Mouse (Mus musculus): ENCODE measurements around the gene Sept14. TPM values are rescaled to one million over a fixed set of nuclear protein-coding genes. Genes with fewer than 3 reads are reported as not detected.
A peak's percentile ranks its signal among the peaks of the same experiment; 100 is the strongest.
"Not testable (repeated sequence)": the region's sequence is repeated elsewhere in the genome, so short reads cannot be mapped to it uniquely, and the experiment has no call there.

Gene Sept14
- total RNA-seq, 2 experiments from 2014 or later: not detected

DNA sequence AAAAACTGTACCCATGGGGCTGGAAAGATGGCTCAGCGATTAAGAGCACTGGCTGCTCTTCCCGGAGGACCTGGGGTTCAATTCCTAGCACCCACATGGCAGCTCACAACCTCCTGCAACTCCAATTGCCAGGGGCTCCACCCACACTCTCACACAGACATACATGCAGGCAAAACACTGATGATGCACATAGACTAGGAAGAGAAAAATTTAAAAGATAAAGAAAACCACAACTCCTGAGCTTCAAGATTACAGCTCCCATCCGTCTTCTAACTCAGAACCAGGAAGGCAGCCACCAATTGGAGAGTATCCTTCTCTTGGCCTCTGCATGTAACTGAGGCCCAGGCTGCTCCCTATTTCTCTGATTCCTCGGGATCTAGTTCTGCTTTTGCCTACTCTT lies 16.0 kb upstream of the Sept14 start:
- DNase-seq (ENCODE audit: extremely low spot score in 1 of 2, low spot score in 2 of 2): no peak
- H3K27ac ChIP-seq: peak overlapping the region; percentile 92; the same call in 1 of the 2 replicates
- TF ChIP-seq CTCF (IDR thresholded peaks at IDR 0.05): no peak
- H3K4me3 ChIP-seq: peak overlapping the region; percentile 68
- intact Hi-C loops (cut with DNase I): loop anchor here (2.0 kb wide), 1 partner anchor 53 kb away; the partner anchor contains the start of gene Zfp11

DNA sequence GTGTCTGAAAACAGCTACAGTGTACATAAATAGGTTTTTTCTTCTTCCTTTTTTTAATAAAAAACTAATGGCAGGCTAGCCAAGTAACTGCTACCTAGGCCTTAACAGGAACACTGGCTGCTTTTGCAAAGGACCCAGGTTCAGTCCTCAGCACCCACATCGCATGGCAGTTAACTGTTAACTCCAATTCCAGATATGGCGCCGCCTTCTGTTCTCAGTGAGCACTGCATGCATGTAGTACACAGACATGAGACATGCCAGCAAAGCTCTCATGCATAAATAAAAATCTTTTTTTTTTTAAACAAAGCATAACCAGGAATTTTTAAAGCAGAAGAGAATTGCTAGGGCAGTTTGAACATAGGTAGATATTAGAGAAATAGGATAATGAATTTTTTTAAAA lies 11.9 kb upstream of the Sept14 start:
- peak; percentile 9 for TF ChIP-seq CTCF (IDR thresholded peaks at IDR 0.05)
- no peak overlapping the region for H3K27ac ChIP-seq
- no peak overlapping the region for H3K4me3 ChIP-seq
- no peak for DNase-seq (ENCODE audit: extremely low spot score in 1 of 2, low spot score in 2 of 2)
- intact Hi-C loops (cut with DNase I): no loop called here

DNA sequence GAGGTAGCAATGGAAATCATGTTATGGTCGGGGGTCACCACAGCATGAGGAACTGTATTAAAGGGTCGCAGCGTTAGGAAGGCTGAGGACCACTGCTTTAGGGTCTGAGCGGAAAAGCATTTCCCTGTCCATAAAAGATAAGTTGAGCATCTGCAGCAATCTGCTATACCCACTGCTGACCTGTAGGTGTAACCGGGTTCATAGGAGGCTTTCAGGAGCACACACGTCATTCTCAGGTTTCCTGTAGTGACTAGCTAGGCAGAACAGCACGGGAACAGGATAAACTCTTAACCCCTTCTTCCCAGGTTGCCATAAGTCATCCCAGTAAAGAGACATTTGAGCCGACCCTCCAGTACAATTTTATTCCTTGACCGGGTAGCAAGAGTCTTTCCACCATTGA lies 8.7 kb upstream of the Sept14 start:
- intact Hi-C loops (cut with DNase I): no loop called here
- no peak for DNase-seq (ENCODE audit: extremely low spot score in 1 of 2, low spot score in 2 of 2)
- H3K4me3 ChIP-seq: no peak overlapping the region
- no peak overlapping the region for H3K27ac ChIP-seq
- no peak; the same call in 1 of the 2 replicates for TF ChIP-seq CTCF (IDR thresholded peaks at IDR 0.05)

DNA sequence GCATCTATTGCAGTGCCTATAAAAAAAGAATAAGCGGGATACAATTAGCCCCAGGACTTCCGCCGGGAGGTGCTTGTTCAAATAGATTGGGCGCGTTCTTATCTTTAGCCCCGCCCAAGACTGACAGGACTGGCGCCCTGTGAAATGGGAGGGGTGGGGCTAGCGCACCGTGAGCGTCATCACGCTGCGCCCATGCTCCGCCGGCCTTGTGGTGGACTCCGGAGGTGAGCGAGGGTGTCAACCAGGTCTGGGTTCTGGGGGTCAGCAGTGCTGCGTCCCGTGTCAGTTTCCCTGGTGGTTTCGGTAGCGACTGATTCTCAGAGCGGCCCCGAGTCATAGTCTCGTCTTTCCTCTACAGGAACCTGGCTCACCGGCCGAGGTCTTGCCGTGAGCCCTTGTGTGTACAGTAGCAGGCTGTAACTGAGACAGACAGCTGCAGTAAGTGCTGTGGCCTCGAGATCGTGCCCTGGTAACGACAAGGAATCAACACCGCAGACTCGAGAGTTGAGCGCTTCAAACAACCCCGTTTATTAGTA lies 7.1 kb upstream of the Sept14 start, which contains the start of gene Mrps17:
Gene Mrps17 (plus strand): TSS at position 172 of the 536 bp plus-strand sequence.
- peak within 1 kb of the TSS; percentile 78 for H3K27ac ChIP-seq
- H3K4me3 ChIP-seq: peak within 1 kb of the TSS; percentile 78
- TF ChIP-seq CTCF (IDR thresholded peaks at IDR 0.05): no peak; the same call in 1 of the 2 replicates
- intact Hi-C loops (cut with DNase I): loop anchor here (2.0 kb wide), 1 partner anchor 45 kb away; the partner anchor contains the start of gene Zfp11
- peak; percentile 89 to 90 for DNase-seq (ENCODE audit: extremely low spot score in 1 of 2, low spot score in 2 of 2)

GRCm38 (mm10) chr5:129703368-129703767 lies 4.9 kb downstream of the Sept14 start:
- no peak for DNase-seq (ENCODE audit: extremely low spot score in 1 of 2, low spot score in 2 of 2)
- intact Hi-C loops (cut with DNase I): no loop called here
- H3K4me3 ChIP-seq: no peak overlapping the region
- H3K27ac ChIP-seq: no peak overlapping the region
- no peak for TF ChIP-seq CTCF (IDR thresholded peaks at IDR 0.05)

GRCm38 (mm10) chr5:129701706-129702105 lies 6.6 kb downstream of the Sept14 start:
- no peak overlapping the region for H3K4me3 ChIP-seq
- no peak for DNase-seq (ENCODE audit: extremely low spot score in 1 of 2, low spot score in 2 of 2)
- no peak for TF ChIP-seq CTCF (IDR thresholded peaks at IDR 0.05)
- intact Hi-C loops (cut with DNase I): no loop called here
- no peak overlapping the region for H3K27ac ChIP-seq

DNA sequence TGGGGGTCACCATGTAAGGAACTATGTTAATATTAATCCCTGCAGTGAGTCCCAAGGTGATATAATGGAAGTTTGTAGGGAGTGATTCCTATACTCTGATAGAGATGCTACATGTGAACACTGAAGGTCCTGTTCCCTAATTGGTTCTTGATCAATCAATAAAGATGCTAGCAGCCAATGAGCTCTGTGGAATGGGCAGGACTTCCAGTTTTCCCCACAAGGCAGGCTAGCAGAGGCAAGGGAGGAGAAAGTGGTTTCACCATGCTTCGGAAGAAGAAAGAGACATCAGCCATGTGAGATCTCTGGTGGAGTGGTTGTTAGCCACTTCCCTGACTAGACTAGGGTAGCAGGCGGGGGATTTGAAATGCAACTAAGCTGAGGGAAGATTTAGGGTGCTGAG lies 7.8 kb downstream of the Sept14 start:
- H3K27ac ChIP-seq: no peak overlapping the region
- no peak for TF ChIP-seq CTCF (IDR thresholded peaks at IDR 0.05)
- DNase-seq (ENCODE audit: extremely low spot score in 1 of 2, low spot score in 2 of 2): no peak
- intact Hi-C loops (cut with DNase I): no loop called here
- no peak overlapping the region for H3K4me3 ChIP-seq

DNA sequence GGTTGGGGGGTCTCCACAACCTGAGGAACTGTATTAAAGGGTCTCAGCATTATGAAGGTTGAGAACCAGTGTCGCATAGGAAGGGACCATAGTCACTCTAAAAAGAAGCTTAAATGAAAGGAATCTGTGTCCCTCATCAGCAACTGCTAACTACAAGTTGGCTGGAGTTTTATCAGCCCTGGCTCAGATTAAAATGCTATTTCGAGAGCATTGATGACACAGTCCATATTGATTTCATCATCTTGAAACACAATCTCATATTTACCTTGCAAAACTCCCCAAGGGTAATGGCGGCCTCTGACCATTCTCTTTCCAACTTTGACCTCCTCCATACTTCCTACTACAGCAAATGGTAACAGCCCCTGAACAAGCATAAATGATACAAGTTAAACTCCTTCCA lies 17.8 kb downstream of the Sept14 start:
- no peak for DNase-seq (ENCODE audit: extremely low spot score in 1 of 2, low spot score in 2 of 2)
- Histone ChIP-seq H3K4me3 (no peak overlapping the region), H3K27ac (no peak overlapping the region)
- TF ChIP-seq CTCF (IDR thresholded peaks at IDR 0.05): no peak
- intact Hi-C loops (cut with DNase I): no loop called here

DNA sequence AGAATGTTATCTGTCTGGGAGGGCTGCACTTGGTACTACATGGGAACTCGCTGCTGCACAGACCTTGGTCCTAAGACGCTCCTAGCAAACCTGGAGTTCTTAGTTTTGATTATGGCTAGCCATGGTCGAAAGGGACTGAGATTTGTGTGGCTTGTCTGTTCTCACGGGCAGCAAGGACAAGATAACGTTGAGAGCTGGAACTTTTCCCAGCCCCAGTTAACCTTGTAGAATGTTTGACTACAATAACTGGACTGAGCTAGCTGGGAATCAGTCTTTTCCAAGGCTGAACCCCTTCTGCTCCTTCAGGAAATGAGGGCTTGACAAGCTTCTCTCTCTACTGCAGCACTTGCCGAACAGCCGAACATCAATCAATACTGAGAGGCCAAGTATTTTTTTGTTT lies 20.7 kb downstream of the Sept14 start:
- intact Hi-C loops (cut with DNase I): no loop called here
- no peak overlapping the region for H3K27ac ChIP-seq

DNA sequence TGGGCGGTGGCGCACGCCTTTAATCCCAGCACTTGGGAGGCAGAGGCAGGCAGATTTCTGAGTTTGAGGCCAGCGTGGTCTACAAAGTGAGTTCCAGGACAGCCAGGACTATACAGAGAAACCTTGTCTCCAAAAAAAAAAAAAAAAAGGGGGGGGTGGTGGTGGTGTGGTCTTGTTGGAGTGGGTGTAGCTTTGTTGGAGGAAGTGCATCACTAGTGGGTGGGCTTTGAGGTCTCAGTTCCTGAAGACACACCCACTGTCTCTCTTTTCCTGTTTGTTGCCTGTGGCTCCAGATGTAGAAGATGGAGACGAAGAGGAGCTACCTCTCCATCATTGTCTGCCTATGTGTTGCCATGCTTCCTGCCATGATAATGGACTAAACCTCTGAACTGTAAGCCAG lies 23.2 kb downstream of the Sept14 start:
- H3K27ac ChIP-seq; intact Hi-C loops (cut with DNase I); DNase-seq (ENCODE audit: extremely low spot score in 1 of 2, low spot score in 2 of 2): not testable (repeated sequence)

More for the DNA sequence above, 20.7 kb downstream of the Sept14 start:
- no peak for TF ChIP-seq CTCF (IDR thresholded peaks at IDR 0.05)
- H3K4me3 ChIP-seq: no peak overlapping the region
- no peak for DNase-seq (ENCODE audit: extremely low spot score in 1 of 2, low spot score in 2 of 2)

DNA sequence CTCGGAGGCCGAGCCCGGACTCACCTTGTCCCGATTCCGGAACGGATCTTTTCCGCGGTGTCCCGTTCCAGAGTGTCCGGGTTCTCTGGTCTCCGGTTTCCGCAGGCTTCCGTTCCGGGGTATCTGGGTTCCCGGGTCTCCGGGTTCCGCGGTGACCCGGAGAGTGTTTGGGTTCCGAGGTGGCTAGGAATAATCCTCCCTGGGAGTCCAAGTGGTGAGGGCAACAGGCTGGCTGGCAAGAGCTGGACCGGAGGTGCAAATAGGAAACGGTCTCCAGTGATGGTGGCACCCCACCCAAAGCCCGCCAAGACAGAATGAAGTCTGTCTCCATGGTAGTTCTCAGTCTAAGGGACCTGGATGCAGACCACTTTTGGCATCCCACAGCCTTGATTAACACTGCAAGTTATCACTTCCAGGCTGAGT lies 38.3 kb downstream of the Sept14 start, which contains the start of gene Zfp11:
Gene Zfp11 (minus strand): TSS at position 64 of the 423 bp plus-strand sequence.
- DNase-seq (ENCODE audit: extremely low spot score in 1 of 2, low spot score in 2 of 2): peak; percentile 77 to 79
- intact Hi-C loops (cut with DNase I): loop anchor here (2.0 kb wide), 2 partner anchors 45 to 55 kb away; partner anchors contain the start of genes Mrps17 and Nipsnap2
- TF ChIP-seq CTCF (IDR thresholded peaks at IDR 0.05): no peak

More for the DNA sequence above, 23.2 kb downstream of the Sept14 start:
- not testable (repeated sequence) for H3K4me3 ChIP-seq

DNA sequence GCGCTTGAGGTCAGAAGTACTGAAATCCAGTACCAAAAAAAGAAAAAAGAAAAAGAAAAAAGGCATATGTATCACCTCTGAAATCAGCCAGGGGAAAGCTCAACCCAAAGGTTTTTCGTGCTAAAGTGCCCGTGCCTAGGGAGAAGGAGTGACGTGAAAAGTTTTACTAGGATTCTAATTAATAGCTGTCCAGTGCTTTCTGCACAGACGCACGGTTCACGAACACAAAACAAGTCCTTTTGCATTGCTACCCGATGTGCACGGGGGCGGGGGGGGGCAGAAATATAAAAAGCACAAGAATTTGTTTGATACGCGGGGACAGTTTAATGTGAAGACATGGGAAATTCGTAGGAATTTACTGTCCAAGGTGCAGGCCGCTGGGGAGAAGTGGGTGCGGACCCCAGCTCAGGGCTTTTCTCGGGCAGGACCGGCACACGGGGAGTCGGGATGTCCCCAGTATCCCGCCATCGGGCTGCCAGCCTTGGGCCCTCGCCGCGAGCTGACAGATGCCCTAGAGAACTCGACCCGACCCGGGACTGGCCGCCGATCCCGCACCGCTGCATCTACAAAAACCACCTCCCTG lies 38.8 kb downstream of the Sept14 start:
- Histone ChIP-seq H3K27ac (peak overlapping the region; percentile 91), H3K4me3 (peak overlapping the region; percentile 94)
- TF ChIP-seq CTCF (IDR thresholded peaks at IDR 0.05): no peak
- intact Hi-C loops (cut with DNase I): loop anchor here (2.0 kb wide), 2 partner anchors 45 to 55 kb away; partner anchors contain the start of genes Mrps17 and Nipsnap2
- no peak for DNase-seq (ENCODE audit: extremely low spot score in 1 of 2, low spot score in 2 of 2)

More for the DNA sequence above, 38.3 kb downstream of the Sept14 start, which contains the start of gene Zfp11:
- Histone ChIP-seq H3K27ac (peak within 1 kb of the TSS; percentile 91), H3K4me3 (peak within 1 kb of the TSS; percentile 94)
